Mouse (Mus musculus): ENCODE data around the gene Casc1. TPM values are rescaled to one million over a fixed set of nuclear protein-coding genes. Genes with fewer than 3 reads are reported as not detected.

Casc1 gene
- polyA plus RNA-seq, 1 experiment from 2014 or later, result 0.14 TPM

- no peak overlapping the region for H3K27ac ChIP-seq (replicated peaks in 1 of 2; ENCODE audit: control insufficient read depth in 1 of 2, insufficient read depth in 1 of 2, low read depth in 2 of 2, low read length in 2 of 2)
- peaks cover 10% of the 10 kb centered on the region for H3K27me3 ChIP-seq (ENCODE audit: control insufficient read depth, insufficient read depth, low read length)
- no peak overlapping the region for H3K4me3 ChIP-seq (ENCODE audit: control insufficient read depth in 1 of 2, insufficient read depth in 1 of 2, low read depth in 1 of 2, low read length in 2 of 2)
- peaks cover 21% of the 10 kb centered on the region for H3K36me3 ChIP-seq (ENCODE audit: control insufficient read depth, insufficient read depth, low read length)
- H3K9me3 ChIP-seq (ENCODE audit: control insufficient read depth, low read length), result no peaks in the 10 kb centered on the region
- ATAC-seq (ENCODE audit: insufficient number of reproducible peaks, insufficient read depth, low FRiP score, low read depth), result no peak
- no peak overlapping the region for H3K4me2 ChIP-seq (ENCODE audit: low read length)
- no peak overlapping the region for H3K9ac ChIP-seq (ENCODE audit: low read length)
- 80% methylated on average over 5 of the region's 5 CpGs for WGBS
- H3K4me1 ChIP-seq (ENCODE audit: control insufficient read depth in 2 of 2, insufficient read depth in 2 of 2, low read length in 2 of 2), result peaks cover 0 to 11% of the 10 kb centered on the region in 2 experiments; a peak in 3 of 4 replicates
These were observed 36.0 kb upstream of the Casc1 start for GRCm38 (mm10) chr6:145246841-145247240.

- Histone ChIP-seq H3K36me3 (ENCODE audit: control insufficient read depth, insufficient read depth, low read length) (peaks cover 36% of the 10 kb centered on the region), H3K9ac (ENCODE audit: low read length) (no peak overlapping the region), H3K4me1 (ENCODE audit: control insufficient read depth in 2 of 2, insufficient read depth in 2 of 2, low read length in 2 of 2) (no peaks in the 10 kb centered on the region; a peak in 1 of 4 replicates), H3K4me2 (ENCODE audit: low read length) (no peak overlapping the region), H3K9me3 (ENCODE audit: control insufficient read depth, low read length) (no peaks in the 10 kb centered on the region), H3K4me3 (ENCODE audit: control insufficient read depth in 1 of 2, insufficient read depth in 1 of 2, low read depth in 1 of 2, low read length in 2 of 2) (no peak overlapping the region), H3K27ac (replicated peaks in 1 of 2; ENCODE audit: control insufficient read depth in 1 of 2, insufficient read depth in 1 of 2, low read depth in 2 of 2, low read length in 2 of 2) (no peak overlapping the region), H3K27me3 (ENCODE audit: control insufficient read depth, insufficient read depth, low read length) (no peaks in the 10 kb centered on the region)
- whole genome bisulfite sequencing, result 19% methylated on average over 1 of the region's 1 CpGs
- no peak for ATAC-seq (ENCODE audit: insufficient number of reproducible peaks, insufficient read depth, low FRiP score, low read depth)
These were observed 31.7 kb upstream of the Casc1 start for GRCm38 (mm10) chr6:145242521-145242920.

DNA sequence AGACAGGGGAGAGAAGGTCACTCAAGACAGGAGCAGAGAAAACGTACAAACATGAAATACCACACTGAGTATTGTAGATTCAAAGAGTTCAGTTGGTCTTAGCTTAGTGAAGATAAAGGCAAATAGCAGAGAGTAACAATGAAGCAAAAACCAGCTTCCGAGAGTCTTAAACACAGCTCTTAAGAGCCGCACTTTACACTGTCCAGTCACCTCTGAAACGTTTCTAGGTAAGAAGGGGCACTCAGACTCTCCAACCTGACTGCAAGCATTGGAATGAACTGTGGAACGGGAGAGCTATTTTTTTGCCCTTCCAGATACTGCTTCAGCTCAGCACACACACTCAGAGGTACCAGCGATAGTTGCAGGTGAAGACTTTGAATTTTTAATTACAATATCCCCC, 29.5 kb upstream of the Casc1 start:
- no peak overlapping the region for H3K4me3 ChIP-seq (ENCODE audit: control insufficient read depth in 1 of 2, insufficient read depth in 1 of 2, low read depth in 1 of 2, low read length in 2 of 2)
- 76% methylated on average over 6 of the region's 6 CpGs for WGBS
- no peak for ATAC-seq (ENCODE audit: insufficient number of reproducible peaks, insufficient read depth, low FRiP score, low read depth)
- no peaks in the 10 kb centered on the region for H3K9me3 ChIP-seq (ENCODE audit: control insufficient read depth, low read length)
- H3K36me3 ChIP-seq (ENCODE audit: control insufficient read depth, insufficient read depth, low read length), result peaks cover 32% of the 10 kb centered on the region
- H3K9ac ChIP-seq (ENCODE audit: low read length), result no peak overlapping the region
- no peak overlapping the region for H3K4me2 ChIP-seq (ENCODE audit: low read length)
- H3K27ac ChIP-seq (replicated peaks in 1 of 2; ENCODE audit: control insufficient read depth in 1 of 2, insufficient read depth in 1 of 2, low read depth in 2 of 2, low read length in 2 of 2), result no peak overlapping the region
- H3K4me1 ChIP-seq (ENCODE audit: control insufficient read depth in 2 of 2, insufficient read depth in 2 of 2, low read length in 2 of 2), result no peaks in the 10 kb centered on the region; a peak in 1 of 4 replicates
- no peaks in the 10 kb centered on the region for H3K27me3 ChIP-seq (ENCODE audit: control insufficient read depth, insufficient read depth, low read length)

- WGBS, result 66% methylated on average over 4 of the region's 4 CpGs
- Histone ChIP-seq H3K27ac (replicated peaks in 1 of 2; ENCODE audit: control insufficient read depth in 1 of 2, insufficient read depth in 1 of 2, low read depth in 2 of 2, low read length in 2 of 2) (no peak overlapping the region), H3K4me3 (ENCODE audit: control insufficient read depth in 1 of 2, insufficient read depth in 1 of 2, low read depth in 1 of 2, low read length in 2 of 2) (no peak overlapping the region), H3K9me3 (ENCODE audit: control insufficient read depth, low read length) (no peaks in the 10 kb centered on the region), H3K36me3 (ENCODE audit: control insufficient read depth, insufficient read depth, low read length) (peaks cover 32% of the 10 kb centered on the region), H3K9ac (ENCODE audit: low read length) (no peak overlapping the region), H3K4me1 (ENCODE audit: control insufficient read depth in 2 of 2, insufficient read depth in 2 of 2, low read length in 2 of 2) (no peaks in the 10 kb centered on the region; a peak in 1 of 4 replicates), H3K4me2 (ENCODE audit: low read length) (no peak overlapping the region), H3K27me3 (ENCODE audit: control insufficient read depth, insufficient read depth, low read length) (no peaks in the 10 kb centered on the region)
- ATAC-seq (ENCODE audit: insufficient number of reproducible peaks, insufficient read depth, low FRiP score, low read depth), result no peak
These were observed 26.3 kb upstream of the Casc1 start for GRCm38 (mm10) chr6:145237148-145237547.

GRCm38 (mm10) chr6:145235367-145235766, 24.6 kb upstream of the Casc1 start:
- ATAC-seq (ENCODE audit: insufficient number of reproducible peaks, insufficient read depth, low FRiP score, low read depth), result no peak
- no peak overlapping the region for H3K9ac ChIP-seq (ENCODE audit: low read length)
- no peak overlapping the region for H3K27ac ChIP-seq (replicated peaks in 1 of 2; ENCODE audit: control insufficient read depth in 1 of 2, insufficient read depth in 1 of 2, low read depth in 2 of 2, low read length in 2 of 2)
- H3K27me3 ChIP-seq (ENCODE audit: control insufficient read depth, insufficient read depth, low read length), result no peaks in the 10 kb centered on the region
- WGBS, result 74% methylated on average over 6 of the region's 6 CpGs
- no peaks in the 10 kb centered on the region; a peak in 1 of 4 replicates for H3K4me1 ChIP-seq (ENCODE audit: control insufficient read depth in 2 of 2, insufficient read depth in 2 of 2, low read length in 2 of 2)
- no peaks in the 10 kb centered on the region for H3K9me3 ChIP-seq (ENCODE audit: control insufficient read depth, low read length)
- peaks cover 34% of the 10 kb centered on the region for H3K36me3 ChIP-seq (ENCODE audit: control insufficient read depth, insufficient read depth, low read length)
- no peak overlapping the region for H3K4me3 ChIP-seq (ENCODE audit: control insufficient read depth in 1 of 2, insufficient read depth in 1 of 2, low read depth in 1 of 2, low read length in 2 of 2)
- no peak overlapping the region for H3K4me2 ChIP-seq (ENCODE audit: low read length)

- Histone ChIP-seq H3K27ac (replicated peaks in 1 of 2; ENCODE audit: control insufficient read depth in 1 of 2, insufficient read depth in 1 of 2, low read depth in 2 of 2, low read length in 2 of 2) (no peak overlapping the region), H3K9ac (ENCODE audit: low read length) (no peak overlapping the region), H3K4me1 (ENCODE audit: control insufficient read depth in 2 of 2, insufficient read depth in 2 of 2, low read length in 2 of 2) (no peaks in the 10 kb centered on the region; a peak in 1 of 4 replicates), H3K36me3 (ENCODE audit: control insufficient read depth, insufficient read depth, low read length) (peaks cover 40% of the 10 kb centered on the region), H3K9me3 (ENCODE audit: control insufficient read depth, low read length) (no peaks in the 10 kb centered on the region), H3K27me3 (ENCODE audit: control insufficient read depth, insufficient read depth, low read length) (no peaks in the 10 kb centered on the region), H3K4me3 (ENCODE audit: control insufficient read depth in 1 of 2, insufficient read depth in 1 of 2, low read depth in 1 of 2, low read length in 2 of 2) (no peak overlapping the region), H3K4me2 (ENCODE audit: low read length) (no peak overlapping the region)
- no peak for ATAC-seq (ENCODE audit: insufficient number of reproducible peaks, insufficient read depth, low FRiP score, low read depth)
- WGBS, result 94% methylated on average over 1 of the region's 1 CpGs
These were observed 23.6 kb upstream of the Casc1 start for GRCm38 (mm10) chr6:145234391-145234790.

DNA sequence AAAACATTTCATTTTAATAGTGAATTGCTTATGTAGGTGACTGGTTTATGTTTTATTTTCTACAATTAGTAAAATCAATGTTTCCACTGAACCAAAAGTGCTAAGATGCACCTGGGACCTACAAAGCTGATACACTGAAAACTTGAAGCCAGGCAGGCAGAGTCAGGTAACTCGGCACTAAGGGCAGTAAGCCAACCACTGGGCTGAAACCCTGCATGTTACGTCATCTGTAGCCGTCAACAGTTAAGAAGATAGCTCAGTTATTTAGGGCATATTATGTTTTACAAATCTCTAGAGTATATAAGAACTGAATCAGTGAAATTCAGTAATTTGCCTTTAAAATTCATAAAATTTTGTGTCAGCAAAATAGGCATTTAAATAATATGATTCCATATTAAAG, 15.5 kb upstream of the Casc1 start:
- Histone ChIP-seq H3K4me3 (ENCODE audit: control insufficient read depth in 1 of 2, insufficient read depth in 1 of 2, low read depth in 1 of 2, low read length in 2 of 2) (no peak overlapping the region), H3K9me3 (ENCODE audit: control insufficient read depth, low read length) (no peaks in the 10 kb centered on the region), H3K4me1 (ENCODE audit: control insufficient read depth in 2 of 2, insufficient read depth in 2 of 2, low read length in 2 of 2) (no peaks in the 10 kb centered on the region), H3K27me3 (ENCODE audit: control insufficient read depth, insufficient read depth, low read length) (no peaks in the 10 kb centered on the region), H3K36me3 (ENCODE audit: control insufficient read depth, insufficient read depth, low read length) (peaks cover 44% of the 10 kb centered on the region), H3K27ac (replicated peaks in 1 of 2; ENCODE audit: control insufficient read depth in 1 of 2, insufficient read depth in 1 of 2, low read depth in 2 of 2, low read length in 2 of 2) (no peak overlapping the region), H3K4me2 (ENCODE audit: low read length) (no peak overlapping the region), H3K9ac (ENCODE audit: low read length) (no peak overlapping the region)
- no peak for ATAC-seq (ENCODE audit: insufficient number of reproducible peaks, insufficient read depth, low FRiP score, low read depth)
- WGBS, result 75% methylated on average over 3 of the region's 3 CpGs

- WGBS, result 90% methylated on average over 6 of the region's 6 CpGs
These were observed 13.4 kb upstream of the Casc1 start for GRCm38 (mm10) chr6:145224246-145224645.

More at GRCm38 (mm10) chr6:145224246-145224645, 13.4 kb upstream of the Casc1 start:
- no peak overlapping the region for H3K9ac ChIP-seq (ENCODE audit: low read length)
- H3K27me3 ChIP-seq (ENCODE audit: control insufficient read depth, insufficient read depth, low read length), result no peaks in the 10 kb centered on the region
- ATAC-seq (ENCODE audit: insufficient number of reproducible peaks, insufficient read depth, low FRiP score, low read depth), result no peak
- H3K4me3 ChIP-seq (ENCODE audit: control insufficient read depth in 1 of 2, insufficient read depth in 1 of 2, low read depth in 1 of 2, low read length in 2 of 2), result no peak overlapping the region
- H3K36me3 ChIP-seq (ENCODE audit: control insufficient read depth, insufficient read depth, low read length), result peaks cover 42% of the 10 kb centered on the region
- H3K4me1 ChIP-seq (ENCODE audit: control insufficient read depth in 2 of 2, insufficient read depth in 2 of 2, low read length in 2 of 2), result no peaks in the 10 kb centered on the region
- H3K4me2 ChIP-seq (ENCODE audit: low read length), result no peak overlapping the region
- no peak overlapping the region for H3K27ac ChIP-seq (replicated peaks in 1 of 2; ENCODE audit: control insufficient read depth in 1 of 2, insufficient read depth in 1 of 2, low read depth in 2 of 2, low read length in 2 of 2)
- no peaks in the 10 kb centered on the region for H3K9me3 ChIP-seq (ENCODE audit: control insufficient read depth, low read length)

Measured in heart, embryonic 14.5 days (tissue).